Mouse (Mus musculus) thymus, adult 2 months (tissue): ENCODE data around the gene Nme7. TPM values are rescaled to one million over a fixed set of nuclear protein-coding genes. Genes with fewer than 3 reads are reported as not detected.

Source experiments
- DNase-seq: peaks from one replicate; pipeline ENCODE4 v3.0.0; 2021
- H3K27ac ChIP-seq: fragments of 200-500 bp; 2 replicates; pipeline ENCODE4 v1.5.1; 2012; ENCODE audit warnings: low read length, control low read depth; ENCODE audit not compliant: control insufficient read depth, insufficient read depth
- H3K27me3 ChIP-seq: fragments of 200-500 bp; 2 replicates; pipeline ENCODE4 v1.6.1; 2012; ENCODE audit warnings: mild to moderate bottlenecking, low read length, moderate library complexity, mixed read lengths; ENCODE audit not compliant: control insufficient read depth, insufficient read depth
- H3K36me3 ChIP-seq: fragments of 200-500 bp; 2 replicates; pipeline ENCODE4 v1.6.1; 2012; ENCODE audit warnings: mild to moderate bottlenecking, low read length, moderate library complexity; ENCODE audit not compliant: control insufficient read depth, insufficient read depth
- H3K4me1 ChIP-seq: fragments of 200-500 bp; replicated peaks from 2 replicates; pipeline ENCODE4 v1.6.1; 2012; ENCODE audit warnings: low read length; ENCODE audit not compliant: control insufficient read depth, insufficient read depth
- H3K4me3 ChIP-seq: fragments of 200-500 bp; 2 replicates; pipeline ENCODE4 v1.5.1; 2012; ENCODE audit warnings: mild to moderate bottlenecking, low read length, control low read depth, moderate library complexity; ENCODE audit not compliant: control insufficient read depth, insufficient read depth
- CTCF ChIP-seq: fragments of 200-500 bp; IDR thresholded peaks from 2 replicates; pipeline ENCODE4 v1.5.1; 2012; ENCODE audit warnings: mild to moderate bottlenecking, control low read depth, low read length, moderate library complexity, borderline replicate concordance; ENCODE audit not compliant: control insufficient read depth, poor library complexity, insufficient read depth; ENCODE audit errors: extremely low read depth
- POLR2A ChIP-seq: fragments of 200-500 bp; IDR thresholded peaks from 2 replicates; pipeline ENCODE4 v1.6.1; 2012; ENCODE audit warnings: mild to moderate bottlenecking, low read length, control low read depth, moderate library complexity; ENCODE audit not compliant: control insufficient read depth, poor library complexity, insufficient read depth; ENCODE audit errors: extremely low read depth
- WGBS: fragments of 180-500 bp; shearing (Covaris S2); methylation state at CpG from one replicate; pipeline ENCODE4 v1.1.7; 2018; 5-methylcytosine and 5-hydroxymethylcytosine counted together
- polyA plus RNA-seq: library from polyadenylated mRNA; depleted of rRNA; stranded (reverse); fragments of >200 nt; gene quantifications from 2 replicates; pipeline ENCODE4 v1.2.3, GENCODE M21; 2012

Gene Nme7
- polyA plus RNA-seq, 1 experiment: 10.7 TPM

- H3K4me1 ChIP-seq: no peaks in the 10 kb centered on the region
- TF ChIP-seq POLR2A (no peak), CTCF (no peak)
- no peak overlapping the region for H3K27ac ChIP-seq
- no peaks in the 10 kb centered on the region for H3K27me3 ChIP-seq
- H3K36me3 ChIP-seq: no peaks in the 10 kb centered on the region
- WGBS: 94% methylated on average over 8 of the region's 8 CpGs
- DNase-seq: no peak
- H3K4me3 ChIP-seq: no peak overlapping the region
Measured at GRCm38 (mm10) chr1:164468329-164468728, 164.4 kb downstream of the Nme7 start.

GRCm38 (mm10) chr1:164470985-164471384 lies 167.1 kb downstream of the Nme7 start:
- H3K27ac ChIP-seq: no peak overlapping the region
- TF ChIP-seq POLR2A: no peak
- no peak for TF ChIP-seq CTCF
- no peaks in the 10 kb centered on the region for H3K27me3 ChIP-seq
- no peaks in the 10 kb centered on the region for H3K36me3 ChIP-seq
- no peak for DNase-seq
- no peak overlapping the region for H3K4me3 ChIP-seq
- WGBS: 81% methylated on average over 6 of the region's 6 CpGs
- no peaks in the 10 kb centered on the region for H3K4me1 ChIP-seq

- Histone ChIP-seq H3K27ac (no peak overlapping the region), H3K27me3 (no peaks in the 10 kb centered on the region), H3K4me1 (no peaks in the 10 kb centered on the region), H3K4me3 (no peak overlapping the region), H3K36me3 (no peaks in the 10 kb centered on the region)
- WGBS: 96% methylated on average over 5 of the region's 5 CpGs
- TF ChIP-seq CTCF (no peak), POLR2A (no peak)
- no peak for DNase-seq
Measured at GRCm38 (mm10) chr1:164471632-164472031, 167.7 kb downstream of the Nme7 start.

- no peak for TF ChIP-seq CTCF
- TF ChIP-seq POLR2A: no peak
- 98% methylated on average over 7 of the region's 7 CpGs for WGBS
- H3K4me1 ChIP-seq: no peaks in the 10 kb centered on the region
- H3K27ac ChIP-seq: no peak overlapping the region
- DNase-seq: no peak
- H3K4me3 ChIP-seq: no peak overlapping the region
- H3K36me3 ChIP-seq: no peaks in the 10 kb centered on the region
- no peaks in the 10 kb centered on the region for H3K27me3 ChIP-seq
Measured at GRCm38 (mm10) chr1:164473398-164473797, 169.5 kb downstream of the Nme7 start.

GRCm38 (mm10) chr1:164474310-164474709 lies 170.4 kb downstream of the Nme7 start:
- 98% methylated on average over 6 of the region's 6 CpGs for WGBS
- DNase-seq: no peak
- H3K4me3 ChIP-seq: no peak overlapping the region
- H3K36me3 ChIP-seq: no peaks in the 10 kb centered on the region
- no peak overlapping the region for H3K27ac ChIP-seq
- no peaks in the 10 kb centered on the region for H3K27me3 ChIP-seq
- H3K4me1 ChIP-seq: no peaks in the 10 kb centered on the region
- TF ChIP-seq CTCF (no peak), POLR2A (no peak)

GRCm38 (mm10) chr1:164474778-164475511 lies 171.0 kb downstream of the Nme7 start:
- WGBS: 90% methylated on average over 7 of the region's 7 CpGs
- no peaks in the 10 kb centered on the region for H3K27me3 ChIP-seq
- no peak overlapping the region for H3K27ac ChIP-seq
- no peak for TF ChIP-seq CTCF
- TF ChIP-seq POLR2A: no peak
- H3K4me3 ChIP-seq: no peak overlapping the region
- H3K36me3 ChIP-seq: no peaks in the 10 kb centered on the region
- no peak for DNase-seq
- H3K4me1 ChIP-seq: no peaks in the 10 kb centered on the region
